Mouse (Mus musculus): ENCODE data around the gene Clcc1. TPM values are rescaled to one million over a fixed set of nuclear protein-coding genes. Genes with fewer than 3 reads are reported as not detected.

Gene Clcc1
- polyA plus RNA-seq, 1 experiment from 2014 or later, result 98.2 TPM

Other genes starting within 250 kb of the Clcc1 start
- 11.7 and 11.9 TPM in 2 replicates for gene Celsr2, start 238.4 kb upstream of the Clcc1 start, polyA plus RNA-seq (2015; fragmentation: Nextera tagmentation; extraction: Ambion mirVana)
- 115 and 123 TPM in 2 replicates for gene Sars, start 208.7 kb upstream of the Clcc1 start, polyA plus RNA-seq (2015; fragmentation: Nextera tagmentation; extraction: Ambion mirVana)
- gene 1700013F07Rik, start 119.8 kb upstream of the Clcc1 start, polyA plus RNA-seq (2015; fragmentation: Nextera tagmentation; extraction: Ambion mirVana), result 0.26 TPM in 1 of 2 replicates, not detected in the other
- 0.63 and 0.77 TPM in 2 replicates for gene 5330417C22Rik, start 117.4 kb upstream of the Clcc1 start, polyA plus RNA-seq (2015; fragmentation: Nextera tagmentation; extraction: Ambion mirVana)
- gene Tmem167b, start 91.4 kb upstream of the Clcc1 start, polyA plus RNA-seq (2015; fragmentation: Nextera tagmentation; extraction: Ambion mirVana), result 52.2 and 53.4 TPM in 2 replicates
- 48.7 and 53.5 TPM in 2 replicates for gene Taf13, start 82.2 kb upstream of the Clcc1 start, polyA plus RNA-seq (2015; fragmentation: Nextera tagmentation; extraction: Ambion mirVana)
- gene Wdr47, start 62.6 kb upstream of the Clcc1 start, polyA plus RNA-seq (2015; fragmentation: Nextera tagmentation; extraction: Ambion mirVana), result 15.8 and 18.1 TPM in 2 replicates
- 95.9 and 103 TPM in 2 replicates for gene Gpsm2, start 68.4 kb downstream of the Clcc1 start, polyA plus RNA-seq (2015; fragmentation: Nextera tagmentation; extraction: Ambion mirVana)
- 1.3 and 1.5 TPM in 2 replicates for gene Aknad1, start 85.7 kb downstream of the Clcc1 start, polyA plus RNA-seq (2015; fragmentation: Nextera tagmentation; extraction: Ambion mirVana)
- gene Stxbp3, start 186.6 kb downstream of the Clcc1 start, polyA plus RNA-seq (2015; fragmentation: Nextera tagmentation; extraction: Ambion mirVana), result 46.6 and 51.8 TPM in 2 replicates
- gene Fndc7, start 236.1 kb downstream of the Clcc1 start, polyA plus RNA-seq (2015; fragmentation: Nextera tagmentation; extraction: Ambion mirVana), result 0.29 and 0.79 TPM in 2 replicates